Mouse (Mus musculus) naive thymus-derived CD4-positive, alpha-beta T cell, adult 5 months (primary cell): Measurements from ENCODE around the gene Tex101. TPM values are rescaled to one million over a fixed set of nuclear protein-coding genes. Genes with fewer than 3 reads are reported as not detected.

ENCODE experiments used
- polyA plus RNA-seq: library from polyadenylated mRNA; unstranded; fragments of 100-300 nt; shearing (Covaris generic); gene quantifications from one replicate; pipeline ENCODE4 v1.2.1, GENCODE M21; 2017

Gene Tex101
- polyA plus RNA-seq = not detected

GRCm38 (mm10) chr7:24676575-24676974, at the start of gene Tex101:
TSS of gene Tex101 (minus strand) at chr7:24676675.

GRCm38 (mm10) chr7:24708832-24709292, 32.4 kb upstream of the Tex101 start, which contains the start of gene BC049730:
TSS of gene BC049730 (plus strand) at chr7:24709242.

GRCm38 (mm10) chr7:24636264-24636663, 40.2 kb downstream of the Tex101 start, which contains the start of gene Lypd3:
TSS of gene Lypd3 (plus strand) at chr7:24636550.

Other genes with a start within 250 kb of the Tex101 start
- 1.4 TPM for gene Irgc1, start 224.4 kb downstream of the Tex101 start, polyA plus RNA-seq
- 133 TPM for gene Plaur, start 214.2 kb downstream of the Tex101 start, polyA plus RNA-seq
- gene Cadm4, start 194.7 kb downstream of the Tex101 start, polyA plus RNA-seq = 0.42 TPM
- gene Zfp428, start 169.7 kb downstream of the Tex101 start, polyA plus RNA-seq = 1.7 TPM
- not detected for gene AC161166.1, start 164.2 kb downstream of the Tex101 start, polyA plus RNA-seq
- gene Irgq, start 146.0 kb downstream of the Tex101 start, polyA plus RNA-seq = 4.9 TPM
- not detected for gene Pinlyp, start 130.6 kb downstream of the Tex101 start, polyA plus RNA-seq
- 63.5 TPM for gene Xrcc1, start 130.4 kb downstream of the Tex101 start, polyA plus RNA-seq
- 18.9 TPM for gene Ethe1, start 89.1 kb downstream of the Tex101 start, polyA plus RNA-seq
- gene Zfp575, start 89.0 kb downstream of the Tex101 start, polyA plus RNA-seq = not detected
- 0.78 TPM for gene Phldb3, start 65.9 kb downstream of the Tex101 start, polyA plus RNA-seq
- not detected for gene Lypd3, start 40.1 kb downstream of the Tex101 start, polyA plus RNA-seq
- not detected for gene BC049730, start 32.6 kb upstream of the Tex101 start, polyA plus RNA-seq
- not detected for gene Gm4763, start 50.2 kb upstream of the Tex101 start, polyA plus RNA-seq
- gene Cd177, start 83.6 kb upstream of the Tex101 start, polyA plus RNA-seq = 2.9 TPM
- not detected for gene Ceacam10, start 100.5 kb upstream of the Tex101 start, polyA plus RNA-seq
- 25.0 TPM for gene Gm9844, start 185.5 kb upstream of the Tex101 start, polyA plus RNA-seq
- gene Lypd4, start 193.3 kb upstream of the Tex101 start, polyA plus RNA-seq = not detected
- gene Dmrtc2, start 193.4 kb upstream of the Tex101 start, polyA plus RNA-seq = not detected
- gene Rps19, start 207.7 kb upstream of the Tex101 start, polyA plus RNA-seq = 7,388 TPM
- gene Cd79a, start 220.7 kb upstream of the Tex101 start, polyA plus RNA-seq = 3.4 TPM
- 2,170 TPM for gene Arhgef1, start 226.2 kb upstream of the Tex101 start, polyA plus RNA-seq